Mouse (Mus musculus) ES-E14 (cell line): Measurements from ENCODE around the gene Arhgef28.

ENCODE experiments used
- HCFC1 ChIP-seq: IDR thresholded peaks from 2 replicates; pipeline ENCODE4 v1.6.1; 2012; ENCODE audit warnings: low read length, inconsistent platforms, borderline replicate concordance; ENCODE audit not compliant: insufficient read depth
- MAFK ChIP-seq: IDR thresholded peaks from 2 replicates; pipeline ENCODE4 v1.6.1; 2014; ENCODE audit warnings: mild to moderate bottlenecking, low read depth, low read length, inconsistent platforms; ENCODE audit not compliant: insufficient read depth
- ZC3H11A ChIP-seq: IDR thresholded peaks from 2 replicates; pipeline ENCODE4 v1.6.1; 2012; ENCODE audit warnings: low read depth, mild to moderate bottlenecking, inconsistent platforms, low read length, borderline replicate concordance
- ZNF384 ChIP-seq: IDR thresholded peaks from 2 replicates; pipeline ENCODE4 v1.6.1; 2012; ENCODE audit warnings: low read depth, low read length, inconsistent platforms

GRCm38 (mm10) chr13:97859071-97859470 is 347.2 kb downstream of the Arhgef28 start:
- no peak for TF ChIP-seq HCFC1
- no peak for TF ChIP-seq ZNF384
- no peak for TF ChIP-seq ZC3H11A
- no peak for TF ChIP-seq MAFK
